8 mouse cellular contexts compared by ENCODE assay signal in the genomic region with DNA sequence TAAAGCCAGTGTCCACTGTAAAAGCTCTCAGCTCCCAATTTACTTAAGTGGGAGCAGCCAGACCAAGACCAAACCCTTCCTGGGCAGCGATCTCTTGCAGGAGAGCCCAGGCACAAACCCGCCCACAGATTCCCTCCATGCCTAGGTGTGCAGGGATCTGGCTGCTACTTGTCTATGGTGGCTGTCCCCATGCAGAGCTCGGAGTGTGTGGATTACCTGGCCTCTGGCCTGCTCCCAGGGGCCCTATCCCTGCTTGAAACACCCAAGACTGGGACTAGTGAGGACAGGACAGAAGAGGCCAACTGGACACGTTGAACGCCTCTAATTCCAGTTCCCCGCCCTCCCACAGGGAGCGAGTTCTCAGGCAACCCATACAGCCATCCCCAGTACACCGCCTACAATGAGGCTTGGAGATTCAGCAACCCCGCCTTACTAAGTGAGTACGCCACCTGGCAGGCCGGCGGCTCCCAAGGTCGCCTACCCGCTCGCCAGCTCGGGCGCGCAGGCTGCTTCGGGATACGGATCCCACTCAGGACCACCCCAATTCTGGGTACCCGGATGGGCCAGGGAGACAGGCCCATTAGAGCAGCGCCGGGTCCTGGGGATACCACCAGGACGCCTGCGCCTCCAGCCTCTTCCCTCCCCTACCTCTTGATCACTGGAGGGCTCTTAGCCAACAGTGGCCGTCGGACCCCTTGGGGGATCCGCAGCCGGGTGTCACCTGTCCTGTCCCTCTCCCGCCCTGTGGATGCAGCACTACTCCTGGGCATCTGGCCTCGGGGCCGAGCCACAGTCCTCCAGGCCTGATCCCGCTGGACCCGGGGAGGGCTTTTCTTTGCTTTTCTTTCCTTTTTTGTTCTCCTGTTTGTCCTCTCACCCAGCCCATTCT.
DNase-seq lines count a peak whose midpoint lies in the region; ATAC-seq and TF ChIP-seq lines count a peak whose summit lies in the region.

No protein-coding gene starts in this region.

- H3K4me1 ChIP-seq in heart, embryonic 12.5 days (replicated peaks) = peaks cover 26% of the 10 kb centered on the region
- peaks cover 9% of the 10 kb centered on the region; the same call in 1 of the 2 replicates for H3K4me1 ChIP-seq in heart, postnatal 0 days (ENCODE audit: control insufficient read depth, insufficient read depth)
- H3K4me1 ChIP-seq in midbrain, embryonic 10.5 days = peaks cover 50% of the 10 kb centered on the region

- peak overlapping the region; percentile 58 for H3K4me3 ChIP-seq in heart, embryonic 12.5 days
- peak overlapping the region; percentile 49 for H3K4me3 ChIP-seq in heart, postnatal 0 days (ENCODE audit: low read depth, low read length)
- peak overlapping the region; percentile 64 for H3K4me3 ChIP-seq in midbrain, embryonic 10.5 days

- H3K36me3 ChIP-seq in heart, embryonic 12.5 days = no peaks in the 10 kb centered on the region
- no peaks in the 10 kb centered on the region for H3K36me3 ChIP-seq in heart, postnatal 0 days (replicated peaks; ENCODE audit: control insufficient read depth, insufficient read depth, low read length)
- no peaks in the 10 kb centered on the region for H3K36me3 ChIP-seq in midbrain, embryonic 10.5 days

- no peak for TF ChIP-seq CTCF in heart, postnatal 0 days (IDR thresholded peaks at IDR 0.05; ENCODE audit: low read depth)

- WGBS in heart, embryonic 12.5 days = 3% methylated on average over 34 of the region's 34 CpGs
- WGBS in heart, postnatal 0 days = 4% methylated on average over 32 of the region's 34 CpGs
- WGBS in midbrain, embryonic 10.5 days = 5% methylated on average over 34 of the region's 34 CpGs

- intact Hi-C loops in heart, postnatal 10 days (cut with DNase I) = no loop called here

- no peak overlapping the region for H3K9ac ChIP-seq in heart, embryonic 12.5 days
- no peak overlapping the region for H3K9ac ChIP-seq in heart, postnatal 0 days (replicated peaks; ENCODE audit: low read depth, low read length)

- H3K4me2 ChIP-seq in heart, embryonic 12.5 days = peak overlapping the region; percentile 93
- peak overlapping the region; percentile 70 for H3K4me2 ChIP-seq in heart, postnatal 0 days (ENCODE audit: low read depth, low read length)

- H3K27ac ChIP-seq in heart, embryonic 12.5 days (ENCODE audit: poor library complexity, severe bottlenecking) = no peak overlapping the region
- no peak overlapping the region for H3K27ac ChIP-seq in heart, postnatal 0 days (ENCODE audit: low read depth)
- no peak overlapping the region for H3K27ac ChIP-seq in midbrain, embryonic 10.5 days (replicated peaks)

- DNase-seq in heart, postnatal 10 days = no peak
- peak; percentile 51 for DNase-seq in R1 (ENCODE audit: low read depth, low spot score)
- no peak for DNase-seq in heart, postnatal 0 days (ENCODE audit: low spot score)
- DNase-seq in midbrain, embryonic 10.5 days (ENCODE audit: low spot score) = peak; percentile 57
- DNase-seq in right cerebral cortex, adult 18-20 months = no peak
- DNase-seq in spleen, postnatal 14 days (ENCODE audit: low spot score in 2 of 2) = no peak
- no peak for DNase-seq in ovary, adult 18-20 months (ENCODE audit: low spot score)

- ATAC-seq in heart, embryonic 12.5 days (ENCODE audit: insufficient number of reproducible peaks, low FRiP score) = 0 out of 2 replicates have a peak, but pooled peaks have one; percentile 4
- no peak for ATAC-seq in heart, postnatal 0 days (ENCODE audit: insufficient read depth, low read depth)

- peaks cover 97% of the 10 kb centered on the region for H3K27me3 ChIP-seq in heart, embryonic 12.5 days (replicated peaks)
- H3K27me3 ChIP-seq in heart, postnatal 0 days (ENCODE audit: control insufficient read depth, insufficient read depth, low read length) = peaks cover 98% of the 10 kb centered on the region
- peaks cover 93% of the 10 kb centered on the region for H3K27me3 ChIP-seq in midbrain, embryonic 10.5 days (ENCODE audit: low read depth, poor library complexity, severe bottlenecking)

- no peak for TF ChIP-seq EP300 in heart, postnatal 0 days (IDR thresholded peaks at IDR 0.05; ENCODE audit: low read depth)

- no peaks in the 10 kb centered on the region for H3K9me3 ChIP-seq in heart, embryonic 12.5 days (replicated peaks)
- H3K9me3 ChIP-seq in heart, postnatal 0 days (replicated peaks; ENCODE audit: control insufficient read depth, low read length) = no peaks in the 10 kb centered on the region
- H3K9me3 ChIP-seq in midbrain, embryonic 10.5 days (replicated peaks) = no peaks in the 10 kb centered on the region

Comparison
In these comparisons a context has a peak if more than half of its experiments do, and no peak if none do; other contexts are left out.
1. DNase-seq: peak in R1 (single experiment) and midbrain, embryonic 10.5 days (single experiment); none in heart, postnatal 10 days (0 of 2), heart, postnatal 0 days (single experiment), right cerebral cortex, adult 18-20 months (single experiment), spleen, postnatal 14 days (0 of 2) and ovary, adult 18-20 months (single experiment).
2. Peak in every context shown above with its lines, with median percentiles within 50 percentile points of each other: H3K4me3 ChIP-seq.